Mouse (Mus musculus): ENCODE measurements around the gene Mrps35. TPM values are rescaled to one million over a fixed set of nuclear protein-coding genes. Genes with fewer than 3 reads are reported as not detected.

Mrps35 gene
- 116 and 123 TPM in 2 replicates for polyA plus RNA-seq (2021; fragmentation: Nextera tagmentation)
- long read RNA-seq, experiment 1, full-length matches to known transcripts = 39 of 57 reads
- long read RNA-seq, experiment 1, partial matches to known transcripts = 5 of 57 reads
- long read RNA-seq, experiment 1, other reads (novel, unspliced or antisense) = 13 of 57 reads
- long read RNA-seq, experiment 2, full-length matches to known transcripts = 43 of 53 reads
- long read RNA-seq, experiment 2, partial matches to known transcripts = 2 of 53 reads
- long read RNA-seq, experiment 2, other reads (novel, unspliced or antisense) = 8 of 53 reads

GRCm38 (mm10) chr6:147042291-147043290 lies at the start of gene Mrps35:
Gene Mrps35 (plus strand): TSS chr6:147042764.

GRCm38 (mm10) chr6:147032303-147032925 lies 10.2 kb upstream of the Mrps35 start, which contains the start of gene Rep15:
Gene Rep15 (plus strand): TSS chr6:147032584.

GRCm38 (mm10) chr6:147086594-147087225 lies 44.1 kb downstream of the Mrps35 start, which contains the start of gene Mansc4:
Gene Mansc4 (minus strand): TSS chr6:147087032.

GRCm38 (mm10) chr6:147091136-147092120 lies 48.9 kb downstream of the Mrps35 start, which contains the start of gene Klhl42:
Gene Klhl42 (plus strand): TSS chr6:147091379.

Other genes starting within 250 kb of the Mrps35 start
- 0.87 and 1.9 TPM in 2 replicates for gene Arntl2, start 246.7 kb upstream of the Mrps35 start, polyA plus RNA-seq (2021; fragmentation: Nextera tagmentation)
- gene Smco2, start 192.7 kb upstream of the Mrps35 start, polyA plus RNA-seq (2021; fragmentation: Nextera tagmentation) = not detected in 2 replicates
- 11.0 and 14.7 TPM in 2 replicates for gene Ppfibp1, start 154.3 kb upstream of the Mrps35 start, polyA plus RNA-seq (2021; fragmentation: Nextera tagmentation)
- not detected in 2 replicates for gene 1700034J05Rik, start 88.3 kb upstream of the Mrps35 start, polyA plus RNA-seq (2021; fragmentation: Nextera tagmentation)
- gene Rep15, start 10.2 kb upstream of the Mrps35 start, polyA plus RNA-seq (2021; fragmentation: Nextera tagmentation) = 0.98 and 1.2 TPM in 2 replicates
- 0.54 and 2.7 TPM in 2 replicates for gene Mansc4, start 44.3 kb downstream of the Mrps35 start, polyA plus RNA-seq (2021; fragmentation: Nextera tagmentation)
- 6.7 and 7.4 TPM in 2 replicates for gene Klhl42, start 48.6 kb downstream of the Mrps35 start, polyA plus RNA-seq (2021; fragmentation: Nextera tagmentation)
- gene Pthlh, start 221.4 kb downstream of the Mrps35 start, polyA plus RNA-seq (2021; fragmentation: Nextera tagmentation) = 3.0 and 3.1 TPM in 2 replicates